Mouse (Mus musculus) layer of hippocampus, adult 8-10 months (tissue): ENCODE data around the gene Mad1l1. TPM values are rescaled to one million over a fixed set of nuclear protein-coding genes. Genes with fewer than 3 reads are reported as not detected.
A peak's percentile ranks its signal among the peaks of the same experiment; 100 is the strongest.
"Not testable (repeated sequence)": the region's sequence is repeated elsewhere in the genome, so short reads cannot be mapped to it uniquely, and the experiment has no call there.

Source experiments
- DNase-seq, 2 experiments: peaks; one replicate each; pipeline ENCODE4 v3.0.0; 2022; ENCODE audit warnings: low spot score in 2 of 2
- total RNA-seq, 4 experiments: library from RNA; stranded (reverse); gene quantifications; 2 replicates each; pipeline ENCODE4 v1.2.4; 2022

The Mad1l1 gene
- total RNA-seq, result 10 to 100 TPM; 15.3 to 19.9 (median 17.2) TPM

GRCm38 (mm10) chr5:140321042-140321755, at the start of gene Mad1l1, which contains the start of gene Nudt1:
Gene Mad1l1, minus strand, starts transcription at chr5:140321552.
Gene Nudt1, plus strand, starts transcription at chr5:140321656.
- DNase-seq, result peak; percentile 91

- DNase-seq, result no peak
Measured at GRCm38 (mm10) chr5:140370446-140371254, 49.3 kb upstream of the Mad1l1 start.

- no peak for DNase-seq
Measured at GRCm38 (mm10) chr5:140369466-140369865, 48.1 kb upstream of the Mad1l1 start.

GRCm38 (mm10) chr5:140368926-140369325, 47.6 kb upstream of the Mad1l1 start:
- DNase-seq, result no peak

- DNase-seq, result not testable (repeated sequence)
Measured at GRCm38 (mm10) chr5:140368126-140368525, 46.8 kb upstream of the Mad1l1 start.

- no peak for DNase-seq
Measured at GRCm38 (mm10) chr5:140364415-140364814, 43.1 kb upstream of the Mad1l1 start.

GRCm38 (mm10) chr5:140359930-140360674, 38.8 kb upstream of the Mad1l1 start:
- DNase-seq, result no peak

- DNase-seq, result no peak
Measured at GRCm38 (mm10) chr5:140357466-140357865, 36.1 kb upstream of the Mad1l1 start.

GRCm38 (mm10) chr5:140355934-140356333, 34.6 kb upstream of the Mad1l1 start:
- no peak for DNase-seq

- no peak for DNase-seq
Measured at GRCm38 (mm10) chr5:140352352-140352751, 31.0 kb upstream of the Mad1l1 start.

GRCm38 (mm10) chr5:140350731-140351497, 29.6 kb upstream of the Mad1l1 start:
- DNase-seq, result no peak

GRCm38 (mm10) chr5:140349882-140350281, 28.5 kb upstream of the Mad1l1 start:
- no peak for DNase-seq

GRCm38 (mm10) chr5:140346050-140346449, 24.7 kb upstream of the Mad1l1 start:
- no peak for DNase-seq

- no peak for DNase-seq
Measured at GRCm38 (mm10) chr5:140345244-140345643, 23.9 kb upstream of the Mad1l1 start.

GRCm38 (mm10) chr5:140342880-140343279, 21.5 kb upstream of the Mad1l1 start:
- DNase-seq, result no peak

GRCm38 (mm10) chr5:140339836-140340235, 18.5 kb upstream of the Mad1l1 start:
- no peak for DNase-seq

GRCm38 (mm10) chr5:140338779-140339178, 17.4 kb upstream of the Mad1l1 start:
- DNase-seq, result no peak

GRCm38 (mm10) chr5:140336680-140337079, 15.3 kb upstream of the Mad1l1 start:
- peak in 1 of 2 experiments; percentile 16 for DNase-seq

GRCm38 (mm10) chr5:140333631-140334030, 12.3 kb upstream of the Mad1l1 start:
- DNase-seq, result no peak

GRCm38 (mm10) chr5:140332519-140332918, 11.2 kb upstream of the Mad1l1 start:
- no peak for DNase-seq
